Mouse (Mus musculus): ENCODE measurements around the gene Taco1.

Taco1 gene

GRCm38 (mm10) chr11:106053921-106054320, 11.9 kb upstream of the Taco1 start:
- POLR2A ChIA-PET = no interaction called here

GRCm38 (mm10) chr11:106054600-106054999, 11.3 kb upstream of the Taco1 start:
- CTCF ChIA-PET = interaction anchor here in 1 of 4 experiments (0.6 kb wide), 1 partner anchor 27 kb away, joined by 3 read pairs; no protein-coding TSS in a partner anchor
- POLR2A ChIA-PET = no interaction called here

More at GRCm38 (mm10) chr11:106053921-106054320, 11.9 kb upstream of the Taco1 start:
- CTCF ChIA-PET = interaction anchor here in 1 of 4 experiments (0.6 kb wide), 1 partner anchor 89 kb away, joined by 9 read pairs; no protein-coding TSS in a partner anchor

GRCm38 (mm10) chr11:106055341-106055740, 10.5 kb upstream of the Taco1 start:
- ChIA-PET POLR2A (interaction anchor here in 2 of 4 experiments (0.9 to 2.2 kb wide), 2 partner anchors 17 to 19 kb away, joined by 4 to 8 read pairs; partner anchors contain the start of gene Dcaf7 (in 1 of the 2)), CTCF (no interaction called here)

GRCm38 (mm10) chr11:106056819-106057491, 8.9 kb upstream of the Taco1 start:
- CTCF ChIA-PET = interaction anchor here in 3 of 4 experiments (0.6 to 1.2 kb wide), 3 partner anchors 27 to 813 kb away, joined by 3 to 8 read pairs (median 4); partner anchors contain the start of gene Map3k3 (in 1 of the 3)

GRCm38 (mm10) chr11:106058020-106058419, 7.8 kb upstream of the Taco1 start:
- ChIA-PET POLR2A (interaction anchor here in 1 of 4 experiments (1.4 to 2.1 kb wide), 2 partner anchors 12 to 24 kb away, joined by 3 to 9 read pairs; no protein-coding TSS in a partner anchor), CTCF (no interaction called here)

More at GRCm38 (mm10) chr11:106056819-106057491, 8.9 kb upstream of the Taco1 start:
- POLR2A ChIA-PET = interaction anchor here (0.5 to 2.2 kb wide), 5 partner anchors 11 to 467 kb away, joined by 3 to 9 read pairs (median 3); partner anchors contain the start of genes Dcaf7 (in 1 of the 4) and Map3k3 (in 1 of the 4)

- ChIA-PET POLR2A (interaction anchor here in 1 of 4 experiments (1.5 kb wide), 1 partner anchor 22 kb away, joined by 3 read pairs; no protein-coding TSS in a partner anchor), CTCF (no interaction called here)
Observed at GRCm38 (mm10) chr11:106060549-106060948, 5.3 kb upstream of the Taco1 start.

GRCm38 (mm10) chr11:106061311-106061710, 4.5 kb upstream of the Taco1 start:
- ChIA-PET POLR2A (interaction anchor here in 2 of 4 experiments (0.6 to 1.5 kb wide), 4 partner anchors 9 to 440 kb away, joined by 3 read pairs; no protein-coding TSS in a partner anchor), CTCF (no interaction called here)

- ChIA-PET CTCF (interaction anchor here in 1 of 4 experiments (0.6 kb wide), 1 partner anchor 27 kb away, joined by 12 read pairs; no protein-coding TSS in a partner anchor), POLR2A (interaction anchor here in 2 of 4 experiments (0.6 to 2.6 kb wide), 7 partner anchors 22 to 298 kb away, joined by 3 to 12 read pairs (median 4); partner anchors contain the start of genes Dcaf7 (in 1 of the 2) and Map3k3 (in 1 of the 2))
Observed at GRCm38 (mm10) chr11:106063756-106064155, 2.1 kb upstream of the Taco1 start.

- CTCF ChIA-PET = interaction anchor here in 1 of 4 experiments (0.8 kb wide), 1 partner anchor 19 kb away, joined by 4 read pairs; the partner anchor contains the start of gene Map3k3
- POLR2A ChIA-PET = interaction anchor here (0.6 to 2.6 kb wide), 10 partner anchors 16 to 128 kb away, joined by 3 to 16 read pairs (median 4); partner anchors contain the start of genes Map3k3 (in 3 of the 4) and Dcaf7 (in 1 of the 4)
Observed at GRCm38 (mm10) chr11:106065073-106065922, 563 bp upstream of the Taco1 start.

GRCm38 (mm10) chr11:106066616-106067015, 755 bp downstream of the Taco1 start:
- POLR2A ChIA-PET = interaction anchor here in 3 of 4 experiments (0.5 to 2.4 kb wide), 10 partner anchors 8 to 886 kb away, joined by 3 to 16 read pairs (median 3); partner anchors contain the start of genes Map3k3 (in 2 of the 3) and Dcaf7 (in 1 of the 3)
- CTCF ChIA-PET = interaction anchor here in 2 of 4 experiments (0.8 to 1.2 kb wide), 2 partner anchors 18 to 140 kb away, joined by 4 read pairs; partner anchors contain the start of gene Map3k3 (in 1 of the 2)

GRCm38 (mm10) chr11:106073774-106074173, 7.9 kb downstream of the Taco1 start:
- POLR2A ChIA-PET = interaction anchor here in 2 of 4 experiments (0.9 to 1.4 kb wide), 5 partner anchors 8 to 427 kb away, joined by 3 read pairs; no protein-coding TSS in a partner anchor
- CTCF ChIA-PET = interaction anchor here in 1 of 4 experiments (0.8 kb wide), 1 partner anchor 109 kb away, joined by 4 read pairs; no protein-coding TSS in a partner anchor

- ChIA-PET POLR2A (interaction anchor here in 1 of 4 experiments (0.7 kb wide), 1 partner anchor 59 kb away, joined by 3 read pairs; no protein-coding TSS in a partner anchor), CTCF (no interaction called here)
Observed at GRCm38 (mm10) chr11:106076321-106076720, 10.5 kb downstream of the Taco1 start.

GRCm38 (mm10) chr11:106083708-106084701, 18.1 kb downstream of the Taco1 start, which contains the start of gene Map3k3:
Gene Map3k3 (plus strand): TSS chr11:106084613.
- POLR2A ChIA-PET = interaction anchor here in 3 of 4 experiments (0.5 to 3.1 kb wide), 84 partner anchors 8 to 1969 kb away, joined by 3 to 37 read pairs (median 4); partner anchors contain the start of genes Dcaf7 (in 3 of the 3), Ccdc47 (in 2 of the 3), Taco1 (in 2 of the 3) and Cyb561 (in 1 of the 3)

GRCm38 (mm10) chr11:106084911-106085561, 19.2 kb downstream of the Taco1 start:
- CTCF ChIA-PET = interaction anchor here (0.5 to 2.0 kb wide), 18 partner anchors 15 to 1702 kb away, joined by 3 to 12 read pairs (median 4); partner anchors contain the start of gene Ccdc47 (in 1 of the 4)
- POLR2A ChIA-PET = interaction anchor here (0.6 to 3.1 kb wide), 61 partner anchors 11 to 1494 kb away, joined by 3 to 37 read pairs (median 4); partner anchors contain the start of genes Dcaf7 (in 2 of the 4), Ccdc47 (in 1 of the 4), Cyb561 (in 1 of the 4) and Ddx42 (in 1 of the 4)

More at GRCm38 (mm10) chr11:106083708-106084701, 18.1 kb downstream of the Taco1 start, which contains the start of gene Map3k3:
- CTCF ChIA-PET = interaction anchor here (0.5 to 2.0 kb wide), 23 partner anchors 18 to 1701 kb away, joined by 3 to 10 read pairs (median 4); partner anchors contain the start of genes Ccdc47 (in 1 of the 4), Cyb561 (in 1 of the 4), Dcaf7 (in 1 of the 4) and Ftsj3 (in 1 of the 4)

GRCm38 (mm10) chr11:106098223-106098622, 32.4 kb downstream of the Taco1 start:
- POLR2A ChIA-PET = interaction anchor here in 2 of 4 experiments (1.0 to 2.9 kb wide), 5 partner anchors 12 to 402 kb away, joined by 3 to 18 read pairs (median 6); partner anchors contain the start of gene Map3k3 (in 2 of the 2)
- CTCF ChIA-PET = no interaction called here

Measured in embryonic stem cell, embryonic (primary cell).